Mouse (Mus musculus) intestine, postnatal 0 days (tissue): ENCODE results near the gene Ces2c. TPM values are rescaled to one million over a fixed set of nuclear protein-coding genes. Genes with fewer than 3 reads are reported as not detected.
"Not testable (repeated sequence)": the region's sequence is repeated elsewhere in the genome, so short reads cannot be mapped to it uniquely, and the experiment has no call there.

ENCODE experiments used
- ATAC-seq: fragments of 200-750 bp; cut with Nextera tagmentation; 2 replicates; pipeline ENCODE4 v1.8.0; 2017; ENCODE audit warnings: mild to moderate bottlenecking, moderate TSS enrichment, moderate library complexity
- H3K27ac ChIP-seq: fragments of 300-500 bp; sonication (generic); 2 replicates; pipeline ENCODE4 v1.5.1; 2014; ENCODE audit warnings: mild to moderate bottlenecking, low read depth, low read length, moderate library complexity
- H3K27me3 ChIP-seq: fragments of 300-500 bp; sonication (generic); replicated peaks from 2 replicates; pipeline ENCODE4 v1.6.1; 2014; ENCODE audit warnings: low read length, mixed read lengths; ENCODE audit not compliant: control insufficient read depth, insufficient read depth
- H3K36me3 ChIP-seq: fragments of 300-500 bp; sonication (generic); 2 replicates; pipeline ENCODE4 v1.6.1; 2014; ENCODE audit warnings: mild to moderate bottlenecking, moderate library complexity; ENCODE audit not compliant: control insufficient read depth, insufficient read depth
- H3K4me1 ChIP-seq: fragments of 300-500 bp; sonication (generic); replicated peaks from 2 replicates; pipeline ENCODE4 v1.6.1; 2014; ENCODE audit warnings: antibody characterized with exemption, low read length, mixed read lengths; ENCODE audit not compliant: control insufficient read depth, insufficient read depth
- H3K4me2 ChIP-seq: fragments of 300-500 bp; sonication (generic); replicated peaks from 2 replicates; pipeline ENCODE4 v1.6.1; 2014; ENCODE audit warnings: low read depth, mild to moderate bottlenecking, moderate library complexity
- H3K4me3 ChIP-seq: fragments of 300-500 bp; sonication (generic); 2 replicates; pipeline ENCODE4 v1.5.1; 2014; ENCODE audit warnings: low read depth, low read length
- H3K9ac ChIP-seq: fragments of 300-500 bp; sonication (generic); 2 replicates; pipeline ENCODE4 v1.6.1; 2014; ENCODE audit warnings: mild to moderate bottlenecking, low read depth, low read length
- H3K9me3 ChIP-seq: fragments of 300-500 bp; sonication (generic); 2 replicates; pipeline ENCODE4 v1.6.1; 2016; ENCODE audit warnings: mixed run types; ENCODE audit not compliant: control insufficient read depth
- CTCF ChIP-seq: sonication (generic); IDR thresholded peaks from 2 replicates; pipeline ENCODE4 v1.5.1; 2016; ENCODE audit warnings: low read depth, mild to moderate bottlenecking, control low read depth, antibody characterized with exemption, moderate library complexity
- WGBS: fragments of 180-500 bp; shearing (Covaris S2); extraction: QIAGEN DNeasy Blood & Tissue Kit; methylation state at CpG from one replicate; pipeline ENCODE4 v1.1.7; 2014; 5-methylcytosine and 5-hydroxymethylcytosine counted together
- polyA plus RNA-seq: library from polyadenylated mRNA; unstranded; fragments of >200 nt; fragmentation: Nextera tagmentation; extraction: Ambion mirVana; gene quantifications from 2 replicates; pipeline ENCODE4 v1.2.1, GENCODE M21; 2015

Ces2c gene
- polyA plus RNA-seq, 1 experiment from 2014 or later, result 6.1 TPM

DNA sequence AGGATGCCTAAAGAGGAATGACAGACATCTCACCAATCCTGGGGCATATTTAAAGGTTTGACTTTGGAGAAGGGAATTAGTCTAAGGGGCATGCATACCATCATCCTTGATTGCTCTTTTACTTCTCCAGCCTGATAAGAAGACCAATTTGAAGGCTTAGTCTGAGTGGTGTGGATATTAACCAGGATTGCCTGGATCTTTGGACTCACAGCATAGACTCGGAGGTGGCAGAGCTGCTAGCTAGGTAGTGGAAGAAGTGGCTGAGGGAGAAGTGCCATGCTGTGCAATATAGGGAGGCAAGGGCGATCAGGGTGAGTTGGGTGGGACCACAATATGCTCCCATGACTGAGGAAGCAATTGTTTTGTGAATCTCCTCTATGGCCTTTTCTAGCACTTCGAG, 18.6 kb upstream of the Ces2c start:
- no peak overlapping the region for H3K27ac ChIP-seq
- peak; percentile 57; the same call in 1 of the 2 replicates for ATAC-seq
- TF ChIP-seq CTCF, result no peak
- H3K4me1 ChIP-seq, result no peaks in the 10 kb centered on the region; the same call in 1 of the 2 replicates
- no peak overlapping the region for H3K4me2 ChIP-seq
- 54% methylated on average over 3 of the region's 3 CpGs for WGBS
- no peak overlapping the region for H3K9ac ChIP-seq
- H3K9me3 ChIP-seq, result no peaks in the 10 kb centered on the region
- H3K4me3 ChIP-seq, result no peak overlapping the region
- H3K36me3 ChIP-seq, result no peaks in the 10 kb centered on the region
- H3K27me3 ChIP-seq, result no peaks in the 10 kb centered on the region

GRCm38 (mm10) chr8:104831440-104831839, 15.4 kb upstream of the Ces2c start, which contains the start of gene Ces2b:
Gene Ces2b, plus strand, starts transcription at chr8:104831572.
- no peak for ATAC-seq
- Histone ChIP-seq H3K36me3 (no peaks in the 10 kb centered on the region), H3K27ac (no peak within 1 kb of the TSS), H3K4me1 (no peaks in the 10 kb centered on the region; the same call in 1 of the 2 replicates), H3K27me3 (no peaks in the 10 kb centered on the region), H3K4me3 (no peak within 1 kb of the TSS), H3K9me3 (no peaks in the 10 kb centered on the region), H3K4me2 (no peak within 1 kb of the TSS), H3K9ac (no peak within 1 kb of the TSS)
- WGBS, result 27% methylated on average over 5 of the region's 5 CpGs
- TF ChIP-seq CTCF, result no peak

- no peak for TF ChIP-seq CTCF
- Histone ChIP-seq H3K4me3 (no peak overlapping the region), H3K27ac (no peak overlapping the region), H3K27me3 (peaks cover 10% of the 10 kb centered on the region; the same call in 1 of the 2 replicates), H3K9ac (no peak overlapping the region), H3K36me3 (no peaks in the 10 kb centered on the region), H3K4me2 (no peak overlapping the region), H3K9me3 (no peaks in the 10 kb centered on the region), H3K4me1 (no peaks in the 10 kb centered on the region)
- 43% methylated on average over 3 of the region's 3 CpGs for WGBS
- peak; percentile 95 for ATAC-seq
Observed at GRCm38 (mm10) chr8:104841360-104842078, 5.3 kb upstream of the Ces2c start.

DNA sequence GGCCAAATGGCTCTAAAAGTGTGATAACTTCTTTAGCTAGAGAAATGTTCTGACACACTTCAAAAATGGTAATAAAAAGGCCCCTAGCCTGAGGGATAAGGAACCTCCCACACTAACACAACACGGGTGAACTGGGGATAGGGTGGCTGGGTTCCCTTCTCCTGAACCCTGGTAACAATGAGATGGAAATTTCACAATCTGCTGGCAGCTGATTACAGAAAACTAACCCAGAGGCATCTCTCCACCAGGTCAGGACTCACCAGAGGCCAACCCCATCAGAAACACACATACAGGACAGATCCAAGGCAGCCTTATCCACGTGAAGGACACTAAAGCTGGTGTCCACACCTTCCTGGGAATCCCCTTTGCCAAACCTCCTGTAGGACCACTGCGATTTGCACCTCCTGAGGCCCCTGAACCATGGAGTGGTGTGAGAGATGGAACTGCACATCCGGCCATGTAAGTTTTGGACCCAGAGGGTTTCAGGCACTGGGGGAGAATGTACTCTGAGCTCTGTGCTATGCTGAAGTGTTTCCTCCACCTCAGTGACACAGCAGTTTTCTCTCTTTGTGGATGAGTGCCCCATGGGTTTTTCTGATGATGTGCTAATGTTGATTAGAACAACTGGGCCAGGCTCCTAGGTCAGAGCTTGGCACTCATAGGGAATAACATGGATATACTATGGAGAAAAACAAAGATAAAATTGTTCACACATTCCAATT, 1.0 kb downstream of the Ces2c start:
- Histone ChIP-seq H3K9ac (no peak overlapping the region), H3K36me3 (no peaks in the 10 kb centered on the region), H3K9me3 (no peaks in the 10 kb centered on the region), H3K27me3 (peaks cover 10% of the 10 kb centered on the region; the same call in 1 of the 2 replicates), H3K4me2 (no peak overlapping the region), H3K27ac (no peak overlapping the region), H3K4me1 (no peaks in the 10 kb centered on the region; the same call in 1 of the 2 replicates), H3K4me3 (no peak overlapping the region)
- WGBS, result 59% methylated on average over 4 of the region's 4 CpGs
- no peak for TF ChIP-seq CTCF
- ATAC-seq, result no peak

- not testable (repeated sequence) for H3K4me1 ChIP-seq, H3K36me3 ChIP-seq, H3K9ac ChIP-seq, H3K27ac ChIP-seq, H3K4me2 ChIP-seq, H3K27me3 ChIP-seq, H3K4me3 ChIP-seq, H3K9me3 ChIP-seq
- WGBS, result no CpG with 5 or more reads among the region's 4 CpGs
- ATAC-seq, result peak; percentile 96
Observed at GRCm38 (mm10) chr8:104866844-104867531, 20.1 kb downstream of the Ces2c start.

DNA sequence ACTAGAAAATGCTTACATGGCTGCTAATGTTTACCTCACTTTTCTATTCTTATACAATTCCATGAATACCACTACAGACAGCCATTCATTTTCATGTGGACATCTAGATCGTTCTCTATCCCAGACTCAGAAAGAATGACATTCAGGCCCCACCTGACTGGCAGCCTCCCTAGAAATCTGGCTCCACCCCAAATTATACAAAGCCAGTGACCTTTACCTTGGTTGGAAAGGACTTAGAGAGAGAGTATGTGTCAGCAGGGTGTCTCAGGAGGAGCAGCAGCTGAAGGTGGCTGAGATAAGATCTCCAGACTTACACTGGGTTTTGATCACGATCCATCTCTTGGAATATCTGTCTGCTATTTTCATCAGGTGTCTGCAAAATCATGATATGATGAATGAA, 22.0 kb downstream of the Ces2c start:
- ATAC-seq, H3K4me1 ChIP-seq, H3K27ac ChIP-seq, H3K27me3 ChIP-seq, H3K9ac ChIP-seq, H3K36me3 ChIP-seq, H3K4me3 ChIP-seq, H3K9me3 ChIP-seq, H3K4me2 ChIP-seq: not testable (repeated sequence)
- no CpG with 5 or more reads among the region's 2 CpGs for WGBS

GRCm38 (mm10) chr8:104886223-104886926, 39.5 kb downstream of the Ces2c start:
- not testable (repeated sequence) for H3K4me1 ChIP-seq, H3K27ac ChIP-seq, H3K36me3 ChIP-seq, H3K9me3 ChIP-seq, H3K9ac ChIP-seq, H3K27me3 ChIP-seq, H3K4me3 ChIP-seq, H3K4me2 ChIP-seq
- WGBS, result no CpG with 5 or more reads among the region's 4 CpGs
- peak; percentile 97 for ATAC-seq
